Mouse (Mus musculus) small intestine, adult 2 months (tissue): ENCODE data around the gene Actn1. TPM values are rescaled to one million over a fixed set of nuclear protein-coding genes. Genes with fewer than 3 reads are reported as not detected.

Experiments used
- H3K27ac ChIP-seq: fragments of 200-500 bp; 2 replicates; pipeline ENCODE4 v1.5.1; 2012; ENCODE audit warnings: low read depth, low read length, control low read depth, inconsistent platforms; ENCODE audit not compliant: insufficient read depth
- H3K27me3 ChIP-seq: fragments of 200-500 bp; 2 replicates; pipeline ENCODE4 v1.6.1; 2012; ENCODE audit warnings: mild to moderate bottlenecking, moderate library complexity, low read length, inconsistent platforms; ENCODE audit not compliant: control insufficient read depth, insufficient read depth
- H3K36me3 ChIP-seq: fragments of 200-500 bp; 2 replicates; pipeline ENCODE4 v1.6.1; 2012; ENCODE audit warnings: mild to moderate bottlenecking, low read length, control low read depth, inconsistent platforms; ENCODE audit not compliant: control insufficient read depth, insufficient read depth
- H3K4me1 ChIP-seq: fragments of 200-500 bp; 2 replicates; pipeline ENCODE4 v1.6.1; 2012; ENCODE audit warnings: low read length, inconsistent platforms, mixed read lengths; ENCODE audit not compliant: control insufficient read depth, insufficient read depth, insufficient read length
- H3K4me3 ChIP-seq: fragments of 200-500 bp; 2 replicates; pipeline ENCODE4 v1.5.1; 2012; ENCODE audit warnings: low read depth, mild to moderate bottlenecking, control low read depth, inconsistent platforms, low read length, moderate library complexity
- CTCF ChIP-seq: fragments of 200-500 bp; IDR thresholded peaks from 2 replicates; pipeline ENCODE4 v1.5.1; 2012; ENCODE audit warnings: low read depth, mild to moderate bottlenecking, control low read depth, inconsistent platforms, low read length, moderate library complexity, mixed read lengths; ENCODE audit not compliant: insufficient replicate concordance, insufficient read length; ENCODE audit errors: extremely low read depth
- POLR2A ChIP-seq: fragments of 200-500 bp; IDR thresholded peaks from 2 replicates; pipeline ENCODE4 v1.6.1; 2012; ENCODE audit warnings: low read depth, mild to moderate bottlenecking, control low read depth, inconsistent platforms, low read length, moderate library complexity
- WGBS: fragments of 180-500 bp; shearing (Covaris S2); methylation state at CpG from one replicate; pipeline ENCODE4 v1.1.7; 2018; 5-methylcytosine and 5-hydroxymethylcytosine counted together
- polyA plus RNA-seq: library from polyadenylated mRNA; depleted of rRNA; stranded (reverse); fragments of >200 nt; gene quantifications from 2 replicates; pipeline ENCODE4 v1.2.3, GENCODE M21; 2012

Gene Actn1
- polyA plus RNA-seq, 1 experiment = 53.1 TPM

GRCm38 (mm10) chr12:80232840-80233218 lies 27.3 kb downstream of the Actn1 start:
- no peak overlapping the region for H3K27ac ChIP-seq
- peaks cover 21% of the 10 kb centered on the region; the same call in 1 of the 2 replicates for H3K4me1 ChIP-seq
- H3K4me3 ChIP-seq = no peak overlapping the region
- TF ChIP-seq CTCF (no peak), POLR2A (no peak)
- H3K27me3 ChIP-seq = no peaks in the 10 kb centered on the region
- H3K36me3 ChIP-seq = no peaks in the 10 kb centered on the region
- WGBS = 83% methylated on average over 4 of the region's 4 CpGs

GRCm38 (mm10) chr12:80232076-80232839 lies 27.9 kb downstream of the Actn1 start:
- Histone ChIP-seq H3K4me3 (no peak overlapping the region), H3K4me1 (peaks cover 21% of the 10 kb centered on the region; the same call in 1 of the 2 replicates), H3K27ac (no peak overlapping the region), H3K27me3 (no peaks in the 10 kb centered on the region), H3K36me3 (no peaks in the 10 kb centered on the region)
- no peak for TF ChIP-seq POLR2A
- no peak for TF ChIP-seq CTCF
- WGBS = 71% methylated on average over 9 of the region's 9 CpGs

GRCm38 (mm10) chr12:80231317-80231716 lies 28.9 kb downstream of the Actn1 start:
- Histone ChIP-seq H3K4me3 (no peak overlapping the region), H3K27me3 (no peaks in the 10 kb centered on the region), H3K27ac (peak overlapping the region; percentile 72), H3K4me1 (peaks cover 21% of the 10 kb centered on the region; the same call in 1 of the 2 replicates), H3K36me3 (no peaks in the 10 kb centered on the region)
- WGBS = 9% methylated on average over 5 of the region's 5 CpGs
- TF ChIP-seq POLR2A (no peak), CTCF (no peak)

GRCm38 (mm10) chr12:80230854-80231253 lies 29.3 kb downstream of the Actn1 start:
- peaks cover 21% of the 10 kb centered on the region; the same call in 1 of the 2 replicates for H3K4me1 ChIP-seq
- H3K27me3 ChIP-seq = no peaks in the 10 kb centered on the region
- 38% methylated on average over 5 of the region's 5 CpGs for WGBS
- TF ChIP-seq POLR2A = no peak
- TF ChIP-seq CTCF = no peak
- peak overlapping the region; percentile 72 for H3K27ac ChIP-seq
- H3K36me3 ChIP-seq = no peaks in the 10 kb centered on the region
- H3K4me3 ChIP-seq = peak overlapping the region; percentile 20

- Histone ChIP-seq H3K4me1 (peaks cover 21% of the 10 kb centered on the region; the same call in 1 of the 2 replicates), H3K27me3 (no peaks in the 10 kb centered on the region)
Observed at GRCm38 (mm10) chr12:80230111-80230700, 30.0 kb downstream of the Actn1 start.

GRCm38 (mm10) chr12:80229010-80229800 lies 31.0 kb downstream of the Actn1 start:
- Histone ChIP-seq H3K36me3 (0 out of 2 replicates have a peak, but pooled peaks cover 2% of the 10 kb centered on the region), H3K27ac (peak overlapping the region; percentile 74), H3K4me1 (peaks cover 29% of the 10 kb centered on the region), H3K27me3 (no peaks in the 10 kb centered on the region), H3K4me3 (no peak overlapping the region)
- TF ChIP-seq CTCF = no peak
- no peak for TF ChIP-seq POLR2A
- WGBS = 24% methylated on average over 5 of the region's 5 CpGs

More at GRCm38 (mm10) chr12:80230111-80230700, 30.0 kb downstream of the Actn1 start:
- no peak for TF ChIP-seq POLR2A
- 8% methylated on average over 10 of the region's 10 CpGs for WGBS
- Histone ChIP-seq H3K27ac (peak overlapping the region; percentile 74), H3K4me3 (peak overlapping the region; percentile 20), H3K36me3 (0 out of 2 replicates have a peak, but pooled peaks cover 2% of the 10 kb centered on the region)

- Histone ChIP-seq H3K27me3 (no peaks in the 10 kb centered on the region), H3K36me3 (0 out of 2 replicates have a peak, but pooled peaks cover 2% of the 10 kb centered on the region), H3K4me1 (peaks cover 37% of the 10 kb centered on the region), H3K27ac (peak overlapping the region; percentile 34; the same call in 1 of the 2 replicates), H3K4me3 (no peak overlapping the region)
- 49% methylated on average over 5 of the region's 5 CpGs for WGBS
- TF ChIP-seq POLR2A (no peak), CTCF (no peak)
Observed at GRCm38 (mm10) chr12:80228356-80228755, 31.8 kb downstream of the Actn1 start.
